Mouse (Mus musculus): ENCODE data around the gene Mfap1b. TPM values are rescaled to one million over a fixed set of nuclear protein-coding genes. Genes with fewer than 3 reads are reported as not detected.

The Mfap1b gene
- total and polyA plus RNA-seq, 3 experiments, result 19.1 to 20.3 TPM; not detected in 1

GRCm38 (mm10) chr2:121456692-121457642 lies 16.9 kb downstream of the Mfap1b start, which contains the start of gene Serinc4:
TSS of gene Serinc4 (minus strand) at chr2:121456781.
- H3K36me3 ChIP-seq (ENCODE audit: control insufficient read depth in 1 of 2, insufficient read depth in 2 of 2, low read length in 2 of 2), result peaks cover 0 to 11% of the 10 kb centered on the region in 2 experiments; a peak in 2 of 4 replicates
- H3K4me3 ChIP-seq (ENCODE audit: control insufficient read depth in 1 of 2, insufficient read depth in 1 of 2, low read depth in 2 of 2, low read length in 2 of 2), result peak within 1 kb of the TSS; percentile 87 to 88
- H3K4me1 ChIP-seq (ENCODE audit: control insufficient read depth in 1 of 2, insufficient read depth in 2 of 2, low read length in 2 of 2), result 0 out of 4 replicates have a peak, but pooled peaks cover 0 to 2% of the 10 kb centered on the region in 2 experiments
- no peaks in the 10 kb centered on the region for H3K27me3 ChIP-seq (ENCODE audit: control insufficient read depth in 1 of 2, insufficient read depth in 2 of 2, low read length in 2 of 2)
- H3K79me2 ChIP-seq (ENCODE audit: control insufficient read depth, insufficient read depth, low read length, poor library complexity), result peaks cover 15% of the 10 kb centered on the region
- H3K9me3 ChIP-seq (replicated peaks; ENCODE audit: insufficient read depth, low read length), result no peaks in the 10 kb centered on the region
- H3K27ac ChIP-seq (ENCODE audit: control insufficient read depth, low read depth, low read length), result peak within 1 kb of the TSS; percentile 95
- peak; percentile 97 for DNase-seq (ENCODE audit: low read depth, low spot score)
- H3K9ac ChIP-seq (ENCODE audit: control insufficient read depth, low read depth, low read length, poor library complexity, severe bottlenecking), result peak within 1 kb of the TSS; percentile 91
- TF ChIP-seq CTCF (IDR thresholded peaks at IDR 0.05 in 2 of 3, conservative IDR thresholded peaks at IDR 0.05 in 1 of 3; ENCODE audit: control insufficient read depth in 1 of 3, insufficient read depth in 1 of 3, low read depth in 2 of 3, low read length in 3 of 3, poor library complexity in 1 of 3, severe bottlenecking in 1 of 3), result no peak
- TF ChIP-seq POLR2A (IDR thresholded peaks at IDR 0.05; ENCODE audit: control insufficient read depth in 1 of 2, insufficient read depth in 1 of 2, low read depth in 1 of 2, low read length in 2 of 2, poor library complexity in 1 of 2), result peak; percentile 83 to 94
- no peak for TF ChIP-seq CHD2 (IDR thresholded peaks at IDR 0.05; ENCODE audit: low read length)
- TF ChIP-seq KAT2A (conservative IDR thresholded peaks at IDR 0.05; ENCODE audit: low read depth, low read length), result peak; percentile 39; the same call in 1 of the 2 replicates
- no peak for TF ChIP-seq MAZ (IDR thresholded peaks at IDR 0.05; ENCODE audit: low read depth, low read length)
- peak; percentile 94 for TF ChIP-seq POLR2AphosphoS2 (IDR thresholded peaks at IDR 0.05; ENCODE audit: low read length)
- 0 out of 2 replicates have a peak, but pooled peaks have one; percentile 8 for TF ChIP-seq USF1 (IDR thresholded peaks at IDR 0.05; ENCODE audit: low read depth, low read length)
- no peak for TF ChIP-seq MAFK (IDR thresholded peaks at IDR 0.05; ENCODE audit: borderline replicate concordance, low read depth, low read length)
- TF ChIP-seq ZNF384 (IDR thresholded peaks at IDR 0.05; ENCODE audit: low read depth, low read length), result no peak
- TF ChIP-seq GABPA (IDR thresholded peaks at IDR 0.05; ENCODE audit: low read depth, low read length), result no peak
- TF ChIP-seq MYB (IDR thresholded peaks at IDR 0.05; ENCODE audit: low read depth, low read length), result no peak
- TF ChIP-seq TBP (IDR thresholded peaks at IDR 0.05; ENCODE audit: low read depth, low read length), result peak; percentile 85
- TF ChIP-seq RAD21 (IDR thresholded peaks at IDR 0.05; ENCODE audit: low read depth, low read length), result no peak
- TF ChIP-seq HCFC1 (IDR thresholded peaks at IDR 0.05; ENCODE audit: low read depth, low read length), result peak; percentile 83
- TF ChIP-seq NRF1 (IDR thresholded peaks at IDR 0.05; ENCODE audit: insufficient read depth, low read depth, low read length, poor library complexity, severe bottlenecking), result peak; percentile 67
- TF ChIP-seq ZC3H11A (IDR thresholded peaks at IDR 0.05; ENCODE audit: low read depth, low read length), result no peak
- no peak for TF ChIP-seq UBTF (IDR thresholded peaks at IDR 0.05; ENCODE audit: borderline replicate concordance, insufficient read depth, low read depth, low read length)
- TF ChIP-seq POLR2AphosphoS5 (IDR thresholded peaks at IDR 0.05; ENCODE audit: borderline replicate concordance, low read depth, low read length), result no peak
- TF ChIP-seq NELFE (IDR thresholded peaks at IDR 0.05; ENCODE audit: low read depth, low read length), result peak; percentile 85
- no peak for TF ChIP-seq USF2 (IDR thresholded peaks at IDR 0.05; ENCODE audit: borderline replicate concordance in 1 of 2, insufficient read depth in 1 of 2, low read depth in 1 of 2, low read length in 2 of 2)
- TF ChIP-seq ELF1 (IDR thresholded peaks at IDR 0.05; ENCODE audit: low read depth, low read length), result peak; percentile 82
- 0 out of 2 replicates have a peak, but pooled peaks have one; percentile 30 for TF ChIP-seq RCOR1 (IDR thresholded peaks at IDR 0.05; ENCODE audit: low read depth, low read length)
- 0 out of 2 replicates have a peak, but pooled peaks have one; percentile 41 for TF ChIP-seq CHD1 (IDR thresholded peaks at IDR 0.05; ENCODE audit: low read depth, low read length)
- TF ChIP-seq BHLHE40 (IDR thresholded peaks at IDR 0.05; ENCODE audit: borderline replicate concordance, low read depth, low read length), result no peak
- TF ChIP-seq ETS1 (IDR thresholded peaks at IDR 0.05; ENCODE audit: low read depth, low read length), result peak; percentile 62
- TF ChIP-seq SIN3A (IDR thresholded peaks at IDR 0.05; ENCODE audit: low read length), result peak; percentile 85
- peak; percentile 76 for TF ChIP-seq GATA1 (IDR thresholded peaks at IDR 0.05; ENCODE audit: low read depth, low read length)
- no peak; the same call in 1 of the 2 replicates for TF ChIP-seq TAL1 (IDR thresholded peaks at IDR 0.05; ENCODE audit: low read length)
- peak; percentile 95 for TF ChIP-seq MXI1 (IDR thresholded peaks at IDR 0.05; ENCODE audit: low read depth, low read length)
- peak; percentile 97 for TF ChIP-seq MAX (IDR thresholded peaks at IDR 0.05; ENCODE audit: low read length)
- peak; percentile 31; the same call in 1 of the 2 replicates for TF ChIP-seq E2F4 (IDR thresholded peaks at IDR 0.05; ENCODE audit: borderline replicate concordance, low read depth, low read length)
- TF ChIP-seq TCF12 (IDR thresholded peaks at IDR 0.05; ENCODE audit: low read depth, low read length), result peak; percentile 75
- peak; percentile 67 for TF ChIP-seq ZMIZ1 (IDR thresholded peaks at IDR 0.05; ENCODE audit: low read depth, low read length)
- no peak for TF ChIP-seq MEF2A (IDR thresholded peaks at IDR 0.05; ENCODE audit: extremely low read depth, insufficient replicate concordance, low read depth, low read length, poor library complexity, severe bottlenecking)

Measured in MEL (cell line).